Mouse (Mus musculus): ENCODE measurements at regions not wholly inside any gene's neighbourhood (a gene's known extent, or its start where the extent isn't known, plus 50 kb on each side); places are given as distances from the start of the nearest gene placed in this dataset.
"Not testable (repeated sequence)": the region's sequence is repeated elsewhere in the genome, so short reads cannot be mapped to it uniquely, and the experiment has no call there.

DNA sequence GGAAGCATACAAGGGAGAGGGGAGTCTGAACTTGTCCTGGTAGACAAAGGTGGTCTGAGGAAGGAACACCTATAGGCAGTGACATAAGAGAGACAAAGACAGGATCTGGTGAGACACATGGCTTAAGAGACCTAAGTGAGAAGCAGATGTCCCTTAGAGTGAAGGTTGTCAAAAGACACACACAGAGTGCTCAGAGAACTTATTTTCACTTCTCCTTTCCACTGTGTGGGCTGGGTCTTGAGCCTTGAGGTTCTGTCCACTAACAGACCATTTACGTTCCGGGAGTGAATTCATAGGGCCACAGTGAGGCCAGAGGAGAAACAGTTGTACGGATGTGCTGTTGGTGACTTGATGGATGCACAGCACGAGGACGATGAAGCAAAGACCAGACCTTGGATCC is 422.8 kb downstream of the Tcerg1l start:
- ATAC-seq (ENCODE audit: low read depth): no peak
- H3K4me1 ChIP-seq (ENCODE audit: control insufficient read depth, insufficient read depth, low read length): no peaks in the 10 kb centered on the region
- H3K27me3 ChIP-seq (ENCODE audit: control insufficient read depth, insufficient read depth, low read length): no peaks in the 10 kb centered on the region
- H3K4me2 ChIP-seq (ENCODE audit: low read depth, low read length): no peak overlapping the region
- WGBS: 94% methylated on average over 5 of the region's 5 CpGs
- H3K9me3 ChIP-seq (ENCODE audit: control insufficient read depth, low read length): no peaks in the 10 kb centered on the region
- H3K9ac ChIP-seq (replicated peaks; ENCODE audit: low read depth, low read length): no peak overlapping the region
- H3K4me3 ChIP-seq (ENCODE audit: low read depth, low read length): no peak overlapping the region
- H3K36me3 ChIP-seq (ENCODE audit: control insufficient read depth, insufficient read depth, low read length): no peaks in the 10 kb centered on the region
- H3K27ac ChIP-seq (ENCODE audit: low read depth, low read length): no peak overlapping the region

DNA sequence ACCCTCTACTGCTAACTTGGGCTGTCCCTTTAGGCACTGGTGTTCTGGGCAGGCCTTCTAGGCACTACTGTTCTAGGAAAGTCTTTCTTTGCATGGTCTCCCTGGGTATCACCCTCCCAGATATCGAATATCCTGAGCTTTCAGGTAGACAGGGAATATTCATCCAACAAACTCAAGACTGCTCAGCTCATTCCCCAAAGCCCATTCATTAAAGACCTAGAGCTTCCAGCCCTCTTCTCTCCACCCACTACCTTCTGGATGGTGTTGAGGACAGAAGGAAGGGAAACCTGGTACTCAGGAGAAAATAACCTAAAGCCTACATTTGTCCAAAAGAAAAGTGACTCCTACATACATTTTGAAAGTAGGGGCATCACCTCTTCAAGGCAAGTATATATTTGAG is 420.0 kb downstream of the Tcerg1l start:
- Histone ChIP-seq H3K4me2 (ENCODE audit: low read depth, low read length) (no peak overlapping the region), H3K4me1 (ENCODE audit: control insufficient read depth, insufficient read depth, low read length) (no peaks in the 10 kb centered on the region), H3K9me3 (ENCODE audit: control insufficient read depth, low read length) (no peaks in the 10 kb centered on the region), H3K36me3 (ENCODE audit: control insufficient read depth, insufficient read depth, low read length) (no peaks in the 10 kb centered on the region), H3K9ac (replicated peaks; ENCODE audit: low read depth, low read length) (no peak overlapping the region), H3K27ac (ENCODE audit: low read depth, low read length) (no peak overlapping the region), H3K4me3 (ENCODE audit: low read depth, low read length) (no peak overlapping the region), H3K27me3 (ENCODE audit: control insufficient read depth, insufficient read depth, low read length) (no peaks in the 10 kb centered on the region)
- ATAC-seq (ENCODE audit: low read depth): no peak
- 100% methylated on average over 1 of the region's 1 CpGs for WGBS

DNA sequence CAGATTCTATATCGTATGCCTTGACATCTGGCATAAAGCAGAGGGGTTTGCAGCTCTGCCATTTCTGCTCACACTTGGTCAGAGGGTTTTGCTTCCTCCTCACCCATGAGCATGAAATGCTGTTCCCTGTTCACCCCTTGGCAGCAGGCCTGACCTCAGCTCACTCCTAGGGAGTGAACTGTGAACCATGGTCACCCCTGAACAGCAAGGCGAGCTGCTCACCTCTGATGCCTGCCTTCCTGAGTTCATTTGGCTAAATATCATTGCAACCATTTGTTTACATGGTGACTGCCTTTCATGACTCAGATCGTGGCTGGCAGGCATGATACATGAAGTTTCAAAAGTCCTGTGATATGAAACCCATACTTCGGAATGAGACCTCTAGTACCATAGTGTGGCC is 418.2 kb downstream of the Tcerg1l start:
- Histone ChIP-seq H3K27ac (ENCODE audit: low read depth, low read length) (no peak overlapping the region), H3K4me1 (ENCODE audit: control insufficient read depth, insufficient read depth, low read length) (no peaks in the 10 kb centered on the region), H3K4me3 (ENCODE audit: low read depth, low read length) (no peak overlapping the region), H3K36me3 (ENCODE audit: control insufficient read depth, insufficient read depth, low read length) (no peaks in the 10 kb centered on the region), H3K9ac (replicated peaks; ENCODE audit: low read depth, low read length) (no peak overlapping the region), H3K9me3 (ENCODE audit: control insufficient read depth, low read length) (no peaks in the 10 kb centered on the region), H3K4me2 (ENCODE audit: low read depth, low read length) (no peak overlapping the region), H3K27me3 (ENCODE audit: control insufficient read depth, insufficient read depth, low read length) (no peaks in the 10 kb centered on the region)
- ATAC-seq (ENCODE audit: low read depth): no peak
- 94% methylated on average over 4 of the region's 4 CpGs for WGBS

DNA sequence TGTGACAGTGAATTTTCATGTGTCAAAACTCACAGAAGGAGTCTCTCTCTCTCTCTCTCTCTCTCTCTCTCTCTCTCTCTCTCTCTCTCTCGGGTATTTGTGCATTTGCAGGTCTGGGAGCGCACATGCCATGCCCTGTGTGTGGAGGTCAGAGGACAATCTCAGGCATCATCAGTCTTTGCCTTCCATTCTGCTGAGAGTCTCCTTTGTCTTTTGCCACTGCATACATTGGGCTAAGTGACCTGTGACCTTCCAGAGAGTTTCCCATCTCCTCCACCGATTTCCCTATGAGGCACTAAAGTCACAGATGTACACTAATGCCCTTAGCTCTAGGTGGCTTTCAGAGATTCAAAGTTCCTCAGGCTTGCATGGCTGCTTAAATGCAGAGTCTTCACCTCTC is 391.7 kb downstream of the Tcerg1l start:
- Histone ChIP-seq H3K36me3 (ENCODE audit: control insufficient read depth, insufficient read depth, low read length) (no peaks in the 10 kb centered on the region), H3K27me3 (ENCODE audit: control insufficient read depth, insufficient read depth, low read length) (no peaks in the 10 kb centered on the region), H3K4me1 (ENCODE audit: control insufficient read depth, insufficient read depth, low read length) (no peaks in the 10 kb centered on the region), H3K9ac (replicated peaks; ENCODE audit: low read depth, low read length) (no peak overlapping the region), H3K9me3 (ENCODE audit: control insufficient read depth, low read length) (no peaks in the 10 kb centered on the region), H3K4me3 (ENCODE audit: low read depth, low read length) (no peak overlapping the region), H3K4me2 (ENCODE audit: low read depth, low read length) (no peak overlapping the region), H3K27ac (ENCODE audit: low read depth, low read length) (no peak overlapping the region)
- 23% methylated on average over 2 of the region's 3 CpGs for WGBS
- ATAC-seq (ENCODE audit: low read depth): no peak

DNA sequence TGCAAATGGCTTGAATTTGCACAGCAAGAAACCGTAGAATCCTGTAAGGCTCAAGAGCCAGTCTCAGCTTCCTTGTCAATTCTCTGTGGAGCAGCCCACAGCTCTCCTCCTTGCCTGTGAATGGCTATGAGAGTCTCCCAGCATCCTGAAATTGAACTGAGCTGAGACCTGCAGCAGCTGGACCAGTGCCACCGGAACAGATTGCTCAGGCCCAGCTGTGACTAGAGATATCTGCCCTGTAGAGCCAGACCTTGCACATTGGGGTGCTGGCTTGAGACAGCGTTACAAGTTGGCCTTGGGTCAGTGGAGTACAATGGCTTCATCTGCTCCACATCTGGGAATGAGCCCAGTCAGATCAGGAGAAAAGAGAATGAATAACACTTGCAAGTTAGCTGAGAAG is 390.6 kb downstream of the Tcerg1l start:
- Histone ChIP-seq H3K36me3 (ENCODE audit: control insufficient read depth, insufficient read depth, low read length) (no peaks in the 10 kb centered on the region), H3K4me1 (ENCODE audit: control insufficient read depth, insufficient read depth, low read length) (no peaks in the 10 kb centered on the region), H3K9me3 (ENCODE audit: control insufficient read depth, low read length) (no peaks in the 10 kb centered on the region), H3K27me3 (ENCODE audit: control insufficient read depth, insufficient read depth, low read length) (no peaks in the 10 kb centered on the region), H3K27ac (ENCODE audit: low read depth, low read length) (no peak overlapping the region), H3K4me3 (ENCODE audit: low read depth, low read length) (no peak overlapping the region), H3K9ac (replicated peaks; ENCODE audit: low read depth, low read length) (0 out of 2 replicates have a peak overlapping the region, but pooled peaks have one; percentile 11), H3K4me2 (ENCODE audit: low read depth, low read length) (no peak overlapping the region)
- no peak for ATAC-seq (ENCODE audit: low read depth)
- WGBS: 54% methylated on average over 3 of the region's 3 CpGs

DNA sequence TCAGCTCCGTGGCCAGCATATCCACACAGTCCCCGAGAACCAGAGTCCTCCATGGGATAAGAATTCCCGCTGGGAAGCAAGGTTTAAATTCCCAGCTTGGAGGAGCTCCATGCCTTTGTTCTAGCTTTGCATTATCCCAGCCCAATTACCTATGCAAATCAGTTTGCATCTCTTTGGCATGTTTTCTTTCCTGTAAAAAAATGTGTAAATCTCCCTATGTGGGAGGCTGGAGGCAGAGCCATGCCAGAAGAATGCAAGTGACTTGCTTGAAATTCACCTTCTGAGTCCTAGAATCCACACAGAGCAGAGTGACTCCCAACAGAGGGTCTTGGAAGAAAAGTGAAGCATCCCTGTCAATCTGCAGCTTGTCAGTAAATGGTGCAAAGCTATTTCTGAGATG is 388.9 kb downstream of the Tcerg1l start:
- Histone ChIP-seq H3K4me2 (ENCODE audit: low read depth, low read length) (no peak overlapping the region), H3K27ac (ENCODE audit: low read depth, low read length) (no peak overlapping the region), H3K36me3 (ENCODE audit: control insufficient read depth, insufficient read depth, low read length) (no peaks in the 10 kb centered on the region), H3K4me1 (ENCODE audit: control insufficient read depth, insufficient read depth, low read length) (no peaks in the 10 kb centered on the region), H3K9me3 (ENCODE audit: control insufficient read depth, low read length) (no peaks in the 10 kb centered on the region), H3K9ac (replicated peaks; ENCODE audit: low read depth, low read length) (no peak overlapping the region), H3K27me3 (ENCODE audit: control insufficient read depth, insufficient read depth, low read length) (no peaks in the 10 kb centered on the region), H3K4me3 (ENCODE audit: low read depth, low read length) (no peak overlapping the region)
- WGBS: 36% methylated on average over 3 of the region's 3 CpGs
- no peak for ATAC-seq (ENCODE audit: low read depth)

DNA sequence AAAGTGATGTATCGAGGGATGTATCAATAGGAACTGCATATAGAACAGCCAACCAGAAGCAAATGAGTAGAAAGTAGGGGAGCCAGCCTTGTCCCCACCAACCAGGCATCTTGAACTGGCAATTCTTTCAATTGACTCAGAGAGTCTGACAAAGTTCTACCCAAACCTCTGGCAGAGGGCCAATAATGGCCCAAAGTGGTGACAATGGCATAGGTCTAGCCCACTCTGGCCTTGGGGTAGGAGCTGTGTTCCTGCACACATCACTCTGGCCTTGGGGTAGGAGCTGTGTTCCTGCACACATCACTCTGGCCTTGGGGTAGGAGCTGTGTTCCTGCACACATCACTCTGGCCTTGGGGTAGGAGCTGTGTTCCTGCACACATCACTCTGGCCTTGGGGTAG is 373.5 kb downstream of the Tcerg1l start:
- WGBS: 91% methylated on average over 1 of the region's 1 CpGs
- not testable (repeated sequence) for H3K27me3 ChIP-seq (ENCODE audit: control insufficient read depth, insufficient read depth, low read length); H3K36me3 ChIP-seq (ENCODE audit: control insufficient read depth, insufficient read depth, low read length); H3K27ac ChIP-seq (ENCODE audit: low read depth, low read length); H3K9me3 ChIP-seq (ENCODE audit: control insufficient read depth, low read length); ATAC-seq (ENCODE audit: low read depth); H3K4me2 ChIP-seq (ENCODE audit: low read depth, low read length); H3K9ac ChIP-seq (replicated peaks; ENCODE audit: low read depth, low read length); H3K4me1 ChIP-seq (ENCODE audit: control insufficient read depth, insufficient read depth, low read length); H3K4me3 ChIP-seq (ENCODE audit: low read depth, low read length)

DNA sequence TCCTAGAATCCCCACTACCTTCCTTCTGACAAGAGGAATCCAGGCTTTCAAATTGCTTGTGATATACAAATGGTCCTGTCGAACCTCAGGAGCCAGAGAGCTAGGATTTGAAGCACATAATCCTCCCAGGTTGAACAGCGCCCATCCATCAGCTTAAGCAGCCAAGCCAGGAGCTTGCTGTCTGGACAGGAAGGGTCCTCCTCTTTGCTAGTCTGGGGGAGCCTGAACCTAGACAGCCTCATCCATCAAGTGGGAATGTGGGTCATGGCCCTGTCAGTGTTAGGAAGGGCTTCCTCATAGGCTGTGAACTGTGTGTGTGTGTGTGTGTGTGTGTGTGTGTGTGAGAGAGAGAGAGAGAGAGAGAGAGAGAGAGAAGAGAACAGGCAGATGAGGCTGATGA is 345.8 kb downstream of the Tcerg1l start:
- no peaks in the 10 kb centered on the region for H3K9me3 ChIP-seq (ENCODE audit: control insufficient read depth, low read length)
- 70% methylated on average over 2 of the region's 2 CpGs for WGBS
- H3K9ac ChIP-seq (replicated peaks; ENCODE audit: low read depth, low read length): no peak overlapping the region
- H3K4me1 ChIP-seq (ENCODE audit: control insufficient read depth, insufficient read depth, low read length): no peaks in the 10 kb centered on the region
- H3K4me2 ChIP-seq (ENCODE audit: low read depth, low read length): no peak overlapping the region
- H3K27ac ChIP-seq (ENCODE audit: low read depth, low read length): no peak overlapping the region
- no peak overlapping the region for H3K4me3 ChIP-seq (ENCODE audit: low read depth, low read length)
- no peaks in the 10 kb centered on the region for H3K27me3 ChIP-seq (ENCODE audit: control insufficient read depth, insufficient read depth, low read length)
- no peak for ATAC-seq (ENCODE audit: low read depth)
- no peaks in the 10 kb centered on the region for H3K36me3 ChIP-seq (ENCODE audit: control insufficient read depth, insufficient read depth, low read length)

DNA sequence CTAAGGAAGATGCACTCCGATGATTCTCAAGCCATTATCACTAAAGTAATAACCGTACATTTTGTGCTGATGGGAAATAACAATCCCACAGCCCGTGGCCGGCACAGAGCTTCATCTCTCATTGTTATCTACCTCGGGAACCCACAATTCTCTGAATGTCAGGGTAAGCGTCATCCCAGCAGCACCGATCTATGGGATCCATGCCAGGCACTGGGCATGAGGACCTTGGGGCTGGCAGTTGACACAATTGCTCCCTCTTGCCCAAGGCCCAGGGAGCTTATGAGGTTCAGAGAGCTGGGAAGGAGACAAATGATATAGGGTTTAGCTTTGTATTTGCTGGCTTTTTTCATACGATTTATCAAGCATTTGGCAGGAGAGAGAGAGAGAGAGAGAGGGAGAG is 342.8 kb downstream of the Tcerg1l start:
- Histone ChIP-seq H3K4me1 (ENCODE audit: control insufficient read depth, insufficient read depth, low read length) (no peaks in the 10 kb centered on the region), H3K36me3 (ENCODE audit: control insufficient read depth, insufficient read depth, low read length) (no peaks in the 10 kb centered on the region), H3K9ac (replicated peaks; ENCODE audit: low read depth, low read length) (no peak overlapping the region), H3K27me3 (ENCODE audit: control insufficient read depth, insufficient read depth, low read length) (no peaks in the 10 kb centered on the region), H3K4me2 (ENCODE audit: low read depth, low read length) (no peak overlapping the region), H3K9me3 (ENCODE audit: control insufficient read depth, low read length) (no peaks in the 10 kb centered on the region), H3K27ac (ENCODE audit: low read depth, low read length) (no peak overlapping the region), H3K4me3 (ENCODE audit: low read depth, low read length) (no peak overlapping the region)
- 72% methylated on average over 8 of the region's 8 CpGs for WGBS
- no peak for ATAC-seq (ENCODE audit: low read depth)

DNA sequence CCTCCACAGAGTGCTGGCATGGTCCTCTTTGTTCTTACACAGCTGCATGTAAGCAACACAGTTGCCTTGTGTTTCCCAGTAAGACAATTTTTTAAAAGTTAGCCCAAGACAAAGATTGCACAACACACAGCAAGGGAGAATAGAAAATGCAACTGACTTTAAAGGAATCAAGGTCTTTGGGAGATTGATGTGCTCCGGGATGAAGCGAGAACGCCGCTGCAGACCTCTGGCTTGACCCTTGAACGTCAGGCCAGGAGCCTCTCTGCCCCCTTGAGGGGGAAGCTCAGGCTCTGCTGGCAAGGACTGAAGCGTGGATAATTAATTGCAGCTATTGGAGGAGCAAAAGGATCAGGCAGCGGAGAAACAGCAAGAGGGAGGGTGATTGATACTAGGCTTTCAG is 336.4 kb downstream of the Tcerg1l start:
- WGBS: 8% methylated on average over 7 of the region's 7 CpGs

More for the DNA sequence above, 336.4 kb downstream of the Tcerg1l start:
- Histone ChIP-seq H3K4me1 (ENCODE audit: control insufficient read depth, insufficient read depth, low read length) (no peaks in the 10 kb centered on the region), H3K4me2 (ENCODE audit: low read depth, low read length) (no peak overlapping the region), H3K27me3 (ENCODE audit: control insufficient read depth, insufficient read depth, low read length) (no peaks in the 10 kb centered on the region), H3K36me3 (ENCODE audit: control insufficient read depth, insufficient read depth, low read length) (no peaks in the 10 kb centered on the region), H3K27ac (ENCODE audit: low read depth, low read length) (no peak overlapping the region), H3K4me3 (ENCODE audit: low read depth, low read length) (no peak overlapping the region), H3K9ac (replicated peaks; ENCODE audit: low read depth, low read length) (no peak overlapping the region), H3K9me3 (ENCODE audit: control insufficient read depth, low read length) (no peaks in the 10 kb centered on the region)
- no peak for ATAC-seq (ENCODE audit: low read depth)

Data from neural tube, embryonic 14.5 days (tissue).